Mouse (Mus musculus) olfactory bulb, adult 2 months (tissue): ENCODE results near the gene Fgf8. TPM values are rescaled to one million over a fixed set of nuclear protein-coding genes. Genes with fewer than 3 reads are reported as not detected.
A peak's percentile ranks its signal among the peaks of the same experiment; 100 is the strongest.

ENCODE experiments used
- H3K27ac ChIP-seq: fragments of 200-500 bp; 2 replicates; pipeline ENCODE4 v1.5.1; 2012; ENCODE audit warnings: low read depth, low read length; ENCODE audit not compliant: insufficient read depth
- H3K4me1 ChIP-seq: fragments of 200-500 bp; 2 replicates; pipeline ENCODE4 v1.6.1; 2012; ENCODE audit warnings: low read length; ENCODE audit not compliant: control insufficient read depth, insufficient read depth
- H3K4me3 ChIP-seq: fragments of 200-500 bp; 2 replicates; pipeline ENCODE4 v1.5.1; 2012; ENCODE audit warnings: mild to moderate bottlenecking, low read depth, low read length, moderate library complexity; ENCODE audit not compliant: insufficient read depth
- CTCF ChIP-seq: fragments of 200-500 bp; IDR thresholded peaks from 2 replicates; pipeline ENCODE4 v1.5.1; 2012; ENCODE audit warnings: low read depth, mild to moderate bottlenecking, low read length, moderate library complexity; ENCODE audit not compliant: insufficient read depth
- POLR2A ChIP-seq: fragments of 200-500 bp; IDR thresholded peaks from 2 replicates; pipeline ENCODE4 v1.6.1; 2012; ENCODE audit warnings: mild to moderate bottlenecking, low read depth, low read length, moderate library complexity; ENCODE audit not compliant: insufficient read depth
- WGBS: fragments of 180-500 bp; shearing (Covaris S2); methylation state at CpG from one replicate; pipeline ENCODE4 v1.1.7; 2018; 5-methylcytosine and 5-hydroxymethylcytosine counted together
- polyA plus RNA-seq: library from polyadenylated mRNA; stranded (reverse); fragments of >200 nt; gene quantifications from 2 replicates; pipeline ENCODE4 v1.2.4, GENCODE M21; 2012; ENCODE audit warnings: low replicate concordance; ENCODE audit not compliant: missing spikeins, insufficient read depth, insufficient read length

The Fgf8 gene
- polyA plus RNA-seq, 1 experiment: not detected

GRCm38 (mm10) chr19:45751881-45752280, 9.2 kb upstream of the Fgf8 start:
- TF ChIP-seq POLR2A: no peak
- no peak for TF ChIP-seq CTCF
- Histone ChIP-seq H3K27ac (no peak overlapping the region), H3K4me3 (no peak overlapping the region), H3K4me1 (peaks cover 12% of the 10 kb centered on the region; the same call in 1 of the 2 replicates)
- WGBS: 89% methylated on average over 7 of the region's 7 CpGs

DNA sequence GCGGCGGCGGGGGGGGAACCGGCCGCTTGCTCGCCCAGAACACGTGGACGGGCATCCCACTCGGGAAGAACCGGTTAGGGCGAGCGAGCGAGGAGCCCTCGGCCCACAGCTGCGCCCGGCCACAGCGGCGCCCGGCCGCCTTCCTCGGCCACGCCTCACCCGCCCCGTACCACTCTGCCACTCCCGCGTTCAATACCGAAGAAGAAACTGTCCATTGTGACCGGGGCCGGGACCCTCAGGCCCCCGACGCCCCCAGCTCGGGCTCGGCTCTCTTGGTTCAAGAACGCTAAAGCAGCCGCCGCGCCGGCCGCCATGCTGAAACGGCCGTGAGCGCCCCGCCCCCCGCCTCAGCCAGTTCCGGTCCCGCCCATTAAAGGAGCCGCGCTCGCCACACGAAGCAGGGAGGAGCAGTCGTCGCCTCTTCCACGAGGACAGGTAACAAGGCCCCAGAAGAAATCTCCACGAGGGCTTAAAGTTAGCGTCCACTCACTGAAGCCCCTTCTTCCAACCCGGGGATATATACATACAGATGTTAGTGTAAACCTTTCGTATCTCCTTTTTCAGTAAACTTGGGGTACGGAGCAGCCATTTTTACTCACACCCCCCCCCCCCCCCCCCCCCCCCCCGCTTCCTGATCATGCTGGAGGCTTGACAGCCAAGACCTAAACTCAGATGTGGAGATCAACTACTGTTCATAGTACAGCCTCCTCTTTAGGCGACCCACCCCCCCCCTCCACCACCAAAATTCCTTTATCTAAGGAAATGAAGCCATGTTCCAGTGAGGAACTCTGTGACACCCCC, 6.7 kb upstream of the Fgf8 start, which contains the start of gene Npm3:
Gene Npm3, minus strand, starts transcription at position 349 of the 801 bp plus-strand sequence.
- Histone ChIP-seq H3K4me3 (peak within 1 kb of the TSS; percentile 80), H3K4me1 (peaks cover 12% of the 10 kb centered on the region; the same call in 1 of the 2 replicates), H3K27ac (no peak within 1 kb of the TSS)
- no peak for TF ChIP-seq CTCF
- no peak; the same call in 1 of the 2 replicates for TF ChIP-seq POLR2A
- under 1% methylated on average over 60 of the region's 60 CpGs for WGBS

GRCm38 (mm10) chr19:45748691-45749242, 6.1 kb upstream of the Fgf8 start:
- no peak for TF ChIP-seq CTCF
- TF ChIP-seq POLR2A: no peak
- WGBS: 4% methylated on average over 33 of the region's 33 CpGs
- Histone ChIP-seq H3K4me3 (peak overlapping the region; percentile 80), H3K27ac (no peak overlapping the region), H3K4me1 (peaks cover 12% of the 10 kb centered on the region; the same call in 1 of the 2 replicates)

DNA sequence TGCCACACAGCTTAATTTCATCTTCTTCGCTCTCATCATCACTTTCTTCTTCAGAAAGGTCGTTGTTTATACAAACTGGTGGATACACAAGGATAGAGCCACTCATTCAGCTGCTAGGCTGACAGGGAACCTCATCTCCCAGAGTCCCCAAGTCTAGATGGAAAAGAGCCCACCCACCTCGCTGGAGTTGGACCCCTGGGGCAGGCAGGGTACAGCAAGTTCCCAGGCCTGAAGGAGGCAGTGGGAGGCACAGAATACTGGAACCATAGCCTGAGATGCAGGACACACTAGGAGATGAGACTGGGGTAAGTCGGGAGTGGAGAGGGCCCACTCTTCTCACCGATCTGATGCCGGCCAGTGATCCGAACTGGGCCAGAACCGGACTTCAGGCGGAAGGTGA, 5.5 kb upstream of the Fgf8 start:
- no peak for TF ChIP-seq CTCF
- no peak for TF ChIP-seq POLR2A
- 65% methylated on average over 9 of the region's 9 CpGs for WGBS

GRCm38 (mm10) chr19:45747028-45747867, 4.5 kb upstream of the Fgf8 start:
- 44% methylated on average over 11 of the region's 11 CpGs for WGBS
- Histone ChIP-seq H3K4me3 (no peak overlapping the region), H3K4me1 (peaks cover 16% of the 10 kb centered on the region; the same call in 1 of the 2 replicates), H3K27ac (no peak overlapping the region)
- TF ChIP-seq POLR2A (no peak), CTCF (peak; percentile 60)

More for the DNA sequence above, 5.5 kb upstream of the Fgf8 start:
- Histone ChIP-seq H3K4me3 (peak overlapping the region; percentile 80; the same call in 1 of the 2 replicates), H3K27ac (no peak overlapping the region), H3K4me1 (peaks cover 12% of the 10 kb centered on the region; the same call in 1 of the 2 replicates)

GRCm38 (mm10) chr19:45746153-45747020, 3.7 kb upstream of the Fgf8 start:
- no peak for TF ChIP-seq POLR2A
- peak; percentile 56; the same call in 1 of the 2 replicates for TF ChIP-seq CTCF
- H3K4me1 ChIP-seq: peaks cover 19% of the 10 kb centered on the region; the same call in 1 of the 2 replicates
- 24% methylated on average over 29 of the region's 29 CpGs for WGBS
- H3K4me3 ChIP-seq: no peak overlapping the region
- H3K27ac ChIP-seq: no peak overlapping the region

DNA sequence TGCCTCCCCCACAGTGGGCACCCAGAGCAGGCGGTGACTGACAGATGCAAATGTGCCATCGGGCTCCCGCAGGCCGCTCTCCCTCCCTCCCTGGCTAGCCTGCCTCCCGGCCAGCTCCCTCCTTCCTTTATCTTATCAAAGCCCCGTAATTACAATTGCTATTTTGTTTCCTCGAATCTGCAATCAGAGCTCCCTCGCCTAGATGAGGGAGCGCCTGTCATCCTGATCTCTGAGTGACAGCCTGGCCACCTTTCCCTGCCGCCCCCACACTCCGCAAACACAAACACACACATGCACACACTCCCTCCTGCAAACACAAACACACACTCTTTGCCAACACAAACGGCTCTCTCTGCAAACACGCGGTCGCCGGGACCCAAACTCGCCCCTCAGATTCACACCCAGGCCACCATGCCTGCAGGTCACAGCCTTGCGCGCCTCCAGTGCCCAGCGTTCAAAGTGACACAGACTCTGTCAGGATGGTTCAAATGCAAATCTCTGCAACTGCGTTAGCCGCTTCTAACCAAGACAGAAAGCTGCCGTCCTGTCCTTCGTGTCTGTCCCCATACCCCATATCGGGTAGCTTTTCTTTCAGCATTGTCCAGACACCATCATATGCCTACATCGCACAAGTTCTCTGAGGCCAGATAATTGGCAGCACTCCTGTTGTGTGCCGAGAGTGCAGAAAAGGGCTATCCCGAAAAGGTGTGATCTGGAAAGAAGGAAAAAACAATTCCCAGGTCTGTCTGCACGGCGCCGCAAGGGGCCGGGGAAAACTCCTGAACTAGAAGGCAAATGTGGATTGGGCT, 2.8 kb upstream of the Fgf8 start:
- TF ChIP-seq POLR2A (no peak), CTCF (no peak)
- WGBS: 22% methylated on average over 32 of the region's 32 CpGs
- H3K4me1 ChIP-seq: peaks cover 19% of the 10 kb centered on the region; the same call in 1 of the 2 replicates

GRCm38 (mm10) chr19:45743619-45744018, 904 bp upstream of the Fgf8 start:
- WGBS: 53% methylated on average over 7 of the region's 7 CpGs
- H3K4me1 ChIP-seq: peaks cover 14% of the 10 kb centered on the region; the same call in 1 of the 2 replicates
- no peak overlapping the region for H3K4me3 ChIP-seq
- no peak for TF ChIP-seq POLR2A
- TF ChIP-seq CTCF: no peak
- H3K27ac ChIP-seq: no peak overlapping the region

More for the DNA sequence above, 2.8 kb upstream of the Fgf8 start:
- H3K4me3 ChIP-seq: no peak overlapping the region
- no peak overlapping the region for H3K27ac ChIP-seq
